11 mouse cellular contexts compared by ENCODE assay signal in genomic region chr2:145457106-145457747, GRCm38 (mm10).
DNase-seq lines count a peak whose midpoint lies in the region; ATAC-seq and TF ChIP-seq lines count a peak whose summit lies in the region.
"Had no signal": no experiment of that assay in that cellular context is flagged by ENCODE, and none has a peak within 500 bp of the region (broad histone marks: within the 10 kb centered on the region; RNA-seq: fewer than 3 reads in every experiment).

No protein-coding gene starts in this region.

- H3K4me1 ChIP-seq in cerebellum, adult 2 months (ENCODE audit: control insufficient read depth, insufficient read depth, low read length), result no peaks in the 10 kb centered on the region
- H3K4me1 ChIP-seq in lung, embryonic 15.5 days, result no peaks in the 10 kb centered on the region
- H3K4me1 ChIP-seq in stomach, embryonic 14.5 days (ENCODE audit: control insufficient read depth, insufficient read depth, low read length), result 0 out of 2 replicates have a peak, but pooled peaks cover 4% of the 10 kb centered on the region

- H3K9ac ChIP-seq in lung, embryonic 15.5 days, result no peak overlapping the region
- no peak overlapping the region for H3K9ac ChIP-seq in stomach, embryonic 14.5 days (replicated peaks; ENCODE audit: low read depth, low read length)
- H3K9ac ChIP-seq: hindbrain, embryonic 14.5 days had no signal

- WGBS in cerebellum, adult 2 months, result 68% methylated on average over 8 of the region's 8 CpGs
- 23% methylated on average over 8 of the region's 8 CpGs for WGBS in lung, embryonic 15.5 days
- 27% methylated on average over 8 of the region's 8 CpGs for WGBS in stomach, embryonic 14.5 days

- TF ChIP-seq CTCF in cerebellum, adult 2 months (IDR thresholded peaks at IDR 0.05; ENCODE audit: borderline replicate concordance, insufficient read depth, low read depth, low read length), result 0 out of 2 replicates have a peak, but pooled peaks have one; percentile 12

- intact Hi-C loops in heart, postnatal 36 days (cut with DNase I), result no loop called here

- DNase-seq in cerebellum, adult 2 months, result no peak
- DNase-seq in lung, postnatal 4 days, result no peak
- peak; percentile 10 for DNase-seq in forelimb bud, embryonic 11.5 days (ENCODE audit: low read depth, low spot score)
- DNase-seq in ovary, postnatal 14 days (ENCODE audit: low spot score), result no peak
- DNase-seq in heart, postnatal 36 days, result no peak
- DNase-seq: heart, adult 18-20 months; lung, adult 18-20 months had no signal

- no peaks in the 10 kb centered on the region for H3K27me3 ChIP-seq in cerebellum, adult 2 months (ENCODE audit: control insufficient read depth, insufficient read depth, low read length)
- H3K27me3 ChIP-seq in lung, embryonic 15.5 days, result no peaks in the 10 kb centered on the region
- H3K27me3 ChIP-seq in stomach, embryonic 14.5 days (ENCODE audit: control insufficient read depth, insufficient read depth, low read length), result no peaks in the 10 kb centered on the region

- ATAC-seq in cerebellum, adult (ENCODE audit: insufficient number of reproducible peaks, low FRiP score, low TSS enrichment), result no peak
- 0 out of 2 replicates have a peak, but pooled peaks have one; percentile 23 for ATAC-seq in lung, embryonic 15.5 days (ENCODE audit: borderline replicate concordance, extremely low read depth, low FRiP score, low TSS enrichment)
- ATAC-seq in stomach, embryonic 14.5 days (ENCODE audit: insufficient number of reproducible peaks, insufficient read depth, low FRiP score, low read depth), result peak; percentile 47; the same call in 1 of the 2 replicates

- no peak for TF ChIP-seq POLR2A in cerebellum, adult 2 months (IDR thresholded peaks at IDR 0.05; ENCODE audit: borderline replicate concordance, insufficient read depth, low read length)

- H3K9me3 ChIP-seq in lung, embryonic 15.5 days, result no peaks in the 10 kb centered on the region
- H3K9me3 ChIP-seq in stomach, embryonic 14.5 days (ENCODE audit: control insufficient read depth, low read depth, low read length), result no peaks in the 10 kb centered on the region

- no peak overlapping the region for H3K27ac ChIP-seq in cerebellum, adult 2 months (ENCODE audit: insufficient read depth, low read length)
- no peak overlapping the region for H3K27ac ChIP-seq in lung, embryonic 15.5 days
- no peak overlapping the region for H3K27ac ChIP-seq in stomach, embryonic 14.5 days (ENCODE audit: low read length)
- H3K27ac ChIP-seq: hindbrain, embryonic 14.5 days had no signal

- H3K4me3 ChIP-seq in cerebellum, adult 2 months (replicated peaks; ENCODE audit: insufficient read depth, low read depth, low read length), result no peak overlapping the region
- no peak overlapping the region for H3K4me3 ChIP-seq in lung, embryonic 15.5 days
- no peak overlapping the region for H3K4me3 ChIP-seq in stomach, embryonic 14.5 days (ENCODE audit: low read depth, low read length)

- no peak overlapping the region for H3K4me2 ChIP-seq in lung, embryonic 15.5 days
- H3K4me2 ChIP-seq in stomach, embryonic 14.5 days (replicated peaks; ENCODE audit: low read depth, low read length), result no peak overlapping the region
- H3K4me2 ChIP-seq: hindbrain, embryonic 14.5 days had no signal

- H3K36me3 ChIP-seq in lung, embryonic 15.5 days, result no peaks in the 10 kb centered on the region
- no peaks in the 10 kb centered on the region for H3K36me3 ChIP-seq in stomach, embryonic 14.5 days (ENCODE audit: control insufficient read depth, insufficient read depth, low read length)
